Mouse (Mus musculus) MEL (cell line): Measurements from ENCODE around the gene Fut1. TPM values are rescaled to one million over a fixed set of nuclear protein-coding genes. Genes with fewer than 3 reads are reported as not detected.

ENCODE experiments used
- DNase-seq: peaks from one replicate; pipeline ENCODE4 v3.0.0; 2011; ENCODE audit warnings: low read depth, low spot score
- H3K27ac ChIP-seq: 2 replicates; pipeline ENCODE4 v1.5.1; 2012; ENCODE audit warnings: low read depth, mild to moderate bottlenecking, control low read depth, low read length, moderate library complexity; ENCODE audit not compliant: control insufficient read depth
- H3K27me3 ChIP-seq, 2 experiments: fragments of 150-350 bp in 1 of 2; sonication (generic) in 1 of 2; 2 replicates each; pipeline ENCODE4 v1.6.1; 2012; ENCODE audit warnings: low read length in 2 of 2, mild to moderate bottlenecking in 2 of 2, improper control_type of control experiment in 1 of 2, moderate library complexity in 1 of 2; ENCODE audit not compliant: insufficient read depth in 2 of 2, control insufficient read depth in 1 of 2
- H3K36me3 ChIP-seq, 2 experiments: 2 replicates each; pipeline ENCODE4 v1.6.1; 2012 to 2014; ENCODE audit warnings: low read length in 2 of 2, improper control_type of control experiment in 1 of 2, inconsistent platforms in 1 of 2, mild to moderate bottlenecking in 1 of 2; ENCODE audit not compliant: insufficient read depth in 2 of 2, control insufficient read depth in 1 of 2
- H3K4me1 ChIP-seq, 2 experiments: fragments of 150-350 bp in 1 of 2; sonication (generic) in 1 of 2; 2 replicates each; pipeline ENCODE4 v1.6.1; 2012; ENCODE audit warnings: low read length in 2 of 2, improper control_type of control experiment in 1 of 2, mild to moderate bottlenecking in 1 of 2; ENCODE audit not compliant: insufficient read depth in 2 of 2, control insufficient read depth in 1 of 2
- H3K4me3 ChIP-seq, 2 experiments: fragments of 150-350 bp in 1 of 2; sonication (generic) in 1 of 2; 2 replicates each; pipeline ENCODE4 v1.5.1; 2012; ENCODE audit warnings: low read depth in 2 of 2, low read length in 2 of 2, mild to moderate bottlenecking in 2 of 2, moderate library complexity in 2 of 2, control low read depth in 1 of 2, improper control_type of control experiment in 1 of 2; ENCODE audit not compliant: control insufficient read depth in 1 of 2, insufficient read depth in 1 of 2
- H3K79me2 ChIP-seq: 2 replicates; pipeline ENCODE4 v1.6.1; 2012; ENCODE audit warnings: mild to moderate bottlenecking, low read length, moderate library complexity; ENCODE audit not compliant: control insufficient read depth, poor library complexity, insufficient read depth
- H3K9ac ChIP-seq: 2 replicates; pipeline ENCODE4 v1.6.1; 2012; ENCODE audit warnings: low read depth, mild to moderate bottlenecking, control low read depth, low read length, moderate library complexity; ENCODE audit not compliant: control insufficient read depth, poor library complexity, severe bottlenecking
- H3K9me3 ChIP-seq: fragments of 150-350 bp; sonication (generic); replicated peaks from 2 replicates; pipeline ENCODE4 v1.6.1; 2012; ENCODE audit warnings: mild to moderate bottlenecking, low read length, improper control_type of control experiment, moderate library complexity; ENCODE audit not compliant: insufficient read depth
- CHD1 ChIP-seq: IDR thresholded peaks from 2 replicates; pipeline ENCODE4 v1.6.1; 2012; ENCODE audit warnings: low read depth, mild to moderate bottlenecking, inconsistent platforms, low read length, improper control_type of control experiment
- E2F4 ChIP-seq: IDR thresholded peaks from 2 replicates; pipeline ENCODE4 v1.6.1; 2011; ENCODE audit warnings: low read depth, low read length, improper control_type of control experiment, borderline replicate concordance
- ETS1 ChIP-seq: IDR thresholded peaks from 2 replicates; pipeline ENCODE4 v1.6.1; 2012; ENCODE audit warnings: low read depth, mild to moderate bottlenecking, inconsistent platforms, low read length, improper control_type of control experiment, moderate library complexity
- GATA1 ChIP-seq: IDR thresholded peaks from 2 replicates; pipeline ENCODE4 v1.6.1; 2011; ENCODE audit warnings: low read depth, low read length, improper control_type of control experiment
- NELFE ChIP-seq: IDR thresholded peaks from 2 replicates; pipeline ENCODE4 v1.6.1; 2011; ENCODE audit warnings: low read depth, low read length, improper control_type of control experiment
- NRF1 ChIP-seq: IDR thresholded peaks from 2 replicates; pipeline ENCODE4 v1.6.1; 2014; ENCODE audit warnings: low read depth, mild to moderate bottlenecking, inconsistent platforms, low read length, improper control_type of control experiment, moderate library complexity; ENCODE audit not compliant: poor library complexity, insufficient read depth, severe bottlenecking
- POLR2AphosphoS5 ChIP-seq: IDR thresholded peaks from 2 replicates; pipeline ENCODE4 v1.6.1; 2012; ENCODE audit warnings: low read depth, borderline replicate concordance, mild to moderate bottlenecking, inconsistent platforms, low read length, moderate library complexity, mixed read lengths
- SIN3A ChIP-seq: IDR thresholded peaks from 2 replicates; pipeline ENCODE4 v1.6.1; 2012; ENCODE audit warnings: low read length, improper control_type of control experiment, inconsistent platforms
- SMC3 ChIP-seq: IDR thresholded peaks from 2 replicates; pipeline ENCODE4 v1.6.1; 2011; ENCODE audit warnings: low read depth, low read length, improper control_type of control experiment
- TAL1 ChIP-seq: IDR thresholded peaks from 2 replicates; pipeline ENCODE4 v1.6.1; 2012; ENCODE audit warnings: mild to moderate bottlenecking, inconsistent platforms, low read length, moderate library complexity, mixed read lengths
- TBP ChIP-seq: IDR thresholded peaks from 2 replicates; pipeline ENCODE4 v1.8.0; 2011; ENCODE audit warnings: low read depth, low read length, improper control_type of control experiment
- USF1 ChIP-seq: IDR thresholded peaks from 2 replicates; pipeline ENCODE4 v1.6.1; 2014; ENCODE audit warnings: low read depth, mild to moderate bottlenecking, inconsistent platforms, low read length, improper control_type of control experiment, moderate library complexity
- ZC3H11A ChIP-seq: IDR thresholded peaks from 2 replicates; pipeline ENCODE4 v1.6.1; 2012; ENCODE audit warnings: low read depth, mild to moderate bottlenecking, inconsistent platforms, low read length, improper control_type of control experiment
- ZKSCAN1 ChIP-seq: IDR thresholded peaks from 2 replicates; pipeline ENCODE4 v1.6.1; 2012; ENCODE audit warnings: low read depth, mild to moderate bottlenecking, inconsistent platforms, low read length, improper control_type of control experiment, moderate library complexity
- polyA plus RNA-seq, 2 experiments: library from polyadenylated mRNA; stranded (reverse) in 1 of 2; unstranded in 1 of 2; fragments of >175 nt in 1 of 2; fragments of >200 nt in 1 of 2; gene quantifications; 2 replicates each; pipeline versions ENCODE4 v1.2.1 to v1.2.4; 2012; ENCODE audit warnings: low replicate concordance in 2 of 2, low read depth in 1 of 2; ENCODE audit not compliant: insufficient read length in 2 of 2, insufficient read depth in 1 of 2, missing spikeins in 1 of 2
- total RNA-seq: library from RNA; depleted of rRNA; stranded (reverse); fragments of 300-350 nt; gene quantifications from 2 replicates; pipeline ENCODE4 v1.2.3, GENCODE M21; 2012

Fut1 gene
- total and polyA plus RNA-seq, 3 experiments = 0.04 TPM; not detected in 2

DNA sequence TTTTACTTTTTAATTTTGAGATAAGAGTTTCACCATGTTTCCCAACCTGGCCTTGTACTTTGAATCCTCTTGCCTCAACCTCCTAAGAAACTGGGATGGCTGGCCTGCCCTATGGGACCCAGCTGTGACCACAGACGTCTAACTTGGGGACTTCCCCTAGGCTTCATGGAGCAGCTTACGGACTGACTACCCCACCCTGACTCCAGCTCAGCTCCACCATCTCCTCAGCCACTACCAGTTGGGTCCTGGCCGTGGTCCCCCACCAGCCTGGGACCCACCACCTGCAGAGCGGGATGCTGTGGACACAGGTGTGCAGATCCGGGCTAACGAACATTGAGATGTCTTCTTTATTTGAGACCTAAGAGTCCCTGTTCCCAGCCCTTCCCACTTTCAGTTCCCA lies 20.6 kb downstream of the Fut1 start:
- Histone ChIP-seq H3K27ac (no peak overlapping the region), H3K4me3 (no peak overlapping the region), H3K9ac (no peak overlapping the region), H3K36me3 (peaks cover 0 to 4% of the 10 kb centered on the region in 2 experiments; a peak in 1 of 4 replicates), H3K9me3 (no peaks in the 10 kb centered on the region), H3K4me1 (peaks cover 0 to 10% of the 10 kb centered on the region in 2 experiments; a peak in 2 of 4 replicates), H3K79me2 (no peaks in the 10 kb centered on the region), H3K27me3 (no peaks in the 10 kb centered on the region)
- TF ChIP-seq E2F4 (no peak), SMC3 (no peak), ZC3H11A (no peak), ZKSCAN1 (no peak), TBP (no peak)
- no peak for DNase-seq

DNA sequence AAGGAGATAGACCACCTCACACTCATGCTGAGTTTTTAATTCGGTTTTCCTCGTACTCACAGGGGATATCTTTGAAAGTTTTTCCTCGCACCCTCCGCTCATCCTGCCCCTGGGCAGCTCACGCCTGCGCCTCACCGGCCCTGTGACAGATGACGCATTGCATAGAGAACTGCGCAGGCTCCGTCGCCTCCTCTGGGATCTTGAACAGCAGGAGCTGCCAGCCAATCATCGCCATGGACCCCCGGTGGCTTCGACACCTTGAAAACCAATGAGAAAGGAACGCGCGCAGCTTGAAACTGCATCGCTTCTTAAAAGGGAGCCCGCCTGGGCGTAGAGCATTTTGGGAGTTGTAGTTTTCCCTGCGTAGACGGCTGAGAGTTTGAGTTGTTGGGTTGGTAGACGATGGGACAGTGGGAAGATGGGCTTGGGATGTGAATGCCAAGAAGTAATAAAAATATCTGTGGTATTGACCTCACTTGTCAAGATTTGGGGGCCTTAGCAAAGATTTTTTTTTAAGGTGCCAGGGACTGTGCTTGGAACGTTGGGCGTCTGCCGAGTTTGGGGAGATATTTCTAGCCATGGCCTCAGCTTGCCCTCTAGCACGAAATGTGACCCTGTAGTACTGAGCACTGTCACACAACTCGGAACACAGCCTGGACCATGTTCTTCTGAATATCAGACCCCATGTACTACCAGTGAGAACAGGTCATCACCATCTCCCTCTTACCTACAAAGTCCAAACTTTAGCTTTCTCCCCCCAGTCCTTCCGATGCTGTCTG lies 21.7 kb downstream of the Fut1 start:
- H3K9me3 ChIP-seq = no peaks in the 10 kb centered on the region
- H3K27ac ChIP-seq = no peak overlapping the region
- no peak overlapping the region for H3K9ac ChIP-seq
- peaks cover 0 to 10% of the 10 kb centered on the region in 2 experiments; a peak in 2 of 4 replicates for H3K4me1 ChIP-seq
- DNase-seq = no peak
- no peaks in the 10 kb centered on the region for H3K79me2 ChIP-seq
- peaks cover 0 to 4% of the 10 kb centered on the region in 2 experiments; a peak in 1 of 4 replicates for H3K36me3 ChIP-seq
- TF ChIP-seq TAL1 = no peak
- no peak for TF ChIP-seq GATA1
- TF ChIP-seq NRF1 = no peak
- no peak for TF ChIP-seq CHD1
- TF ChIP-seq ETS1 = no peak
- no peak for TF ChIP-seq POLR2AphosphoS5
- TF ChIP-seq SIN3A = no peak
- no peak for TF ChIP-seq USF1
- no peak for TF ChIP-seq NELFE
- no peaks in the 10 kb centered on the region for H3K27me3 ChIP-seq
- H3K4me3 ChIP-seq = no peak overlapping the region
